Mouse (Mus musculus) adrenal gland, postnatal 10 days (tissue): ENCODE measurements around the gene Gm20924. TPM values are rescaled to one million over a fixed set of nuclear protein-coding genes. Genes with fewer than 3 reads are reported as not detected.
"Not testable (repeated sequence)": the region's sequence is repeated elsewhere in the genome, so short reads cannot be mapped to it uniquely, and the experiment has no call there.

ENCODE experiments used
- DNase-seq: peaks from one replicate; pipeline ENCODE4 v3.0.0; 2021; ENCODE audit warnings: mixed read lengths
- long read RNA-seq, 2 experiments: library from polyadenylated mRNA; stranded (forward); transcript quantifications; one replicate each; pipeline ENCODE4 v2.0.0; 2021
- total RNA-seq, 2 experiments: library from RNA; stranded (reverse); gene quantifications; 2 replicates each; pipeline ENCODE4 v1.2.3; 2021

The Gm20924 gene
- total RNA-seq, result not detected
- long read RNA-seq, experiment 1, result 0 reads
- long read RNA-seq, experiment 2, result 0 reads

DNA sequence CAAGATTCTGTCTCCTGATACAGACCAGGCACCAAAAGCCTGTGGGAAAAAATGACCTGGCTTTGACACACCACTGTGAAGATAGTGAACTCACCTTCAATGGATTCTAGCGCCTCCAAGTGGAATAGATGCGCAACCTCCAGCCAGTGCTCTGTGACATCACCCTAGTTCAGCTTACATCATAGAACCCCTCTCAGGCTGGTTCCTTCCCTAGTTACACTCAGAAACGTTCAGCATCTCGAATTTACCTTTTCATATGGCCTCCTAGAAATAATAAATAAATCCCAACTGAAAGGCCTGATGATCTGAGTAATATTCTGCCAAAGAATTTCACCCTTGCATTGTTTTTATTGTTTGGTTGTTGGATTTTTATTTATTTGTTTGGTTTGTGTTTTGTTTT is at the start of gene Gm20924:
Gm20924 (minus strand) TSS at position 101 of the 400 bp plus-strand sequence.
- DNase-seq, result not testable (repeated sequence)

Other genes with a start within 250 kb of the Gm20924 start
- gene Gm20736, start 170.2 kb upstream of the Gm20924 start, total RNA-seq, result not detected